Mouse (Mus musculus): ENCODE results near the gene Selenos. TPM values are rescaled to one million over a fixed set of nuclear protein-coding genes. Genes with fewer than 3 reads are reported as not detected.

Gene Selenos
- total RNA-seq, 2 experiments from 2014 or later, result 129 to 185 TPM

DNA sequence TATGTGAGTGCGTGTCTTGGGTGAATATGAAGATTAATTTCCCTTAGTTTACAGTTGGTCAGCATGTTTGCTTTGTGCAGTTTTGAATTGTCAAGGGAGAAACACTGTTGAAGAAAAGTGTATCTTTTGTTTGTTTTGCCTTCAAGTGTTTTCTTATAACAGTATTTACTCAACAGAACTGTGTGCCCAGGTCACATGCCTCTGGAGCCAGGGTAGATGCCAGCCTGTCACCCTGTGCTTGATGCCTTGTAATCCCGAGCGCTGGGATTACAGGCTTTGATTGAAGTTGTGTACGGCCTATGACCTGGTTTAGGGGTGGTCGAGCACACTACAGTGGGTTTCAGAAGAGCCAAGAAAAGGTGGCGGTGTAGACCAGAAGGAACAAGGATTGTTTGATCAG is 4.3 kb downstream of the Selenos start:
- ATAC-seq (replicated peaks; ENCODE audit: poor library complexity, severe bottlenecking), result no peak

DNA sequence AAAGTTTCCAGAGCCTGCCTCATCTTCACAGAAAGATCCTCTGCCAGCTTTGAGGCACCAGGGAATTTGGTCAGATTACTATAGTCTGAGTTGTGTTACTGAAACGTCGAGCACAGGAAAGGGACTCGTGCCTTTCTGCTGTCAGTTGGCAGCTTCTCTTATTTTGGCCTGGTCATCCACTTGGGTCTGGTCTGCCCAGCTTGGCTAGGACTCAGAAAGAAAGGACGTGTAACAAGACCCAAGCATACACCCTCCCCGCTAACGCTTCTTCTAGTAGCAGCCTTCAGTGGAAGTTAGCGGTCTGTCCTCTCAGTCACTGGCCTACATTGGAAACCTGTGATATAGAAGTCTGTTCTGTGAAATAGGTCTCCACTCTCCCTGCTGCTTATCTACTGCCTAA is 5.1 kb downstream of the Selenos start:
- no peak for ATAC-seq (replicated peaks; ENCODE audit: poor library complexity, severe bottlenecking)

DNA sequence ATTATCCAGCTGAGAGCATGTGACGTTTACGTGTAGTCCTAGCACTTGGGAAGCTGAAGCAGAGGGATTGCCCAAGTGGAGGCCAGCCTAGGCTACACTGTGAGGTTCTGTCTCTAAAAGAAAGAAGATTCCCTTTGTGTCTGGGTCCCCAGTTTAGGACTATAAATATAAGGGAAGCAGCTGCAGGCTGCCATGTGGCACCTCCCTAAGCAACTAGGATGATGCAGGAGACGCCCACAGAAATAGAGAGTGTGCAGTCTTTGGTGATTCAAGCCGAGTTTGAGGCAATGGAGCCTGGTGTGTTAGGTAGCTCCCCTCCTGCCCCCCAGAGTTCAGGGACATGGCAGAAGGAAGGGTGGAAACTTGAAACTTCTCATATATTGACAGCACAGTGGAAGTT is 8.2 kb downstream of the Selenos start:
- ATAC-seq (replicated peaks; ENCODE audit: poor library complexity, severe bottlenecking), result no peak

DNA sequence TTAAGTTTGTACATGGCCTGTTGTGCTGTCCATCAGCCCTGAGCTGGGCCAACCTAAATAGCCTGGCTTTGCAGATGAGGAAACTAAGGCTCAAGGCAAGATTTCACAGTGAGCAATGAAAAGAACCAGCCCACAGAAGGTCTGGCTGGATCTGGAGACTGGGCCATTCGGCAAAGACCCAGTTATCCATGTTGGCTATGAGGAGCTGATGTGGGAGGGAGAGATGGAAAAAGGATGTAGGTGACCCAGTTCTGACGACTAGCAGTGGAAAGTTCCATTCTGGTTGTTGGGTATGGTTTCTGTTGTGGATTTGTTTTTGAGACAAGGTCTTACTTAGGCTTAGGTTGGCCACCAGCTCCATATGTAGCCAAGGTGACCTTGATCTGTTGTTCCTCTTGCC is 8.6 kb downstream of the Selenos start:
- ATAC-seq (replicated peaks; ENCODE audit: poor library complexity, severe bottlenecking), result no peak

GRCm38 (mm10) chr7:66090676-66091190 is 11.3 kb downstream of the Selenos start:
- no peak for ATAC-seq (replicated peaks; ENCODE audit: poor library complexity, severe bottlenecking)

DNA sequence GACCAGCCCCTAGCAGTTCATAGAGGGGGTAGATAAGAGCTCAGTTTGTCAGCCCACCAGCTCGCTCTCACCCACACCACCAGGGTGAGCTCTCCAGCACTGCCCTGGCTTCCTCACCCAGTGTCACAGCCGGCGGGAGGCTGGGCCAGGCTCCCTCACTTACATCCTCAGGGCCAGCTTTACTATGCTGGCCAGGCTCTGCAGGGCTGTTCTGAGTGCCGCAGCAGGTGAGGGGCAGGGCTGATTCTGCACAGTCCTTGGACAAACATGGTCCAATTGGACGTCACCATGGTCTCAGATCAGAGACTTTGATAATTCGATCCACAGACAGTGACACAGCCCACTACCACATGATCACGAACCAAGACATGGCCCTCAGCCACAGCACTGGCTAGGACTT is 12.1 kb downstream of the Selenos start:
- no peak for ATAC-seq (replicated peaks; ENCODE audit: poor library complexity, severe bottlenecking)

DNA sequence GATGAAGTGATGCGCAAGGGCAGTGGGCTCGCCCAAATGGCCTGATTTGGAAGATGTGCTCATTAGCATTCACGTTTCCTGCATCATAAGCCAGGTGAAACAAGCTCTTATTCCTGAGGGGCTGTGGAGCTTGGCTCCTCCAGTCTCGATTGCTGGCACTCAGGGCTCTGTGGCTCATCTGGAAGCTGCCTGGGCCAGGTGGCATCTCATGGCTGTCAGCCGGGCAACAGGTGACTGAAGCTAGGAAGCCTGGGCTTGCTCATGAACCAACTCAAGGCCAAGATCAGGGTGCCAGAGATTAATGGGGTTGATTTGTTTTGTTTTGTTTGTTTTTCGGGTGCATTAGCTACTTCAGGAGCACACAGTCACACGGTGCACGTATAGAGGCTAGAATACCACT is 13.2 kb downstream of the Selenos start:
- ATAC-seq (replicated peaks; ENCODE audit: poor library complexity, severe bottlenecking), result no peak

DNA sequence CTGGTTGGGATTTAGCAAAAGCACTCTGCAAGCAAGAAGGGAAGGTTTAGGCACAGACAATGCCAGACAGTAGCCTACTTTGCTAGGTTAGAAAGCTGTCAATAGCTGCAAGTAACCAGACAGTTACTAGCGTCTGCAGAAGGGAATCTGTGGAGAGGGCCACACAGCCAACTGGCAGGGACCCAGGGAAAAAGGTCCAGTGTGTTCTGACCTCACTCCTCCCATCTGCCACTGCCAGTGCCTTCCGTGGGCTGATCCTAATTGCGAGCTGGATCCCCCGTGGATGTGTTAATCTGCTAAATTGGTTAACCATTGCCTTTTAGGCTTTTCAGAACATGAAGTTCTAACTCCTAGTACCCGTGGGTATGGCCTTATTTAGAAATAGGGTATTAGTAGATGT is 14.7 kb downstream of the Selenos start:
- ATAC-seq (replicated peaks; ENCODE audit: poor library complexity, severe bottlenecking), result no peak

- ATAC-seq (replicated peaks; ENCODE audit: poor library complexity, severe bottlenecking), result no peak
Measured at GRCm38 (mm10) chr7:66098803-66099202, 19.4 kb downstream of the Selenos start.

- peak; percentile 60 for ATAC-seq (replicated peaks; ENCODE audit: poor library complexity, severe bottlenecking)
Measured at GRCm38 (mm10) chr7:66101866-66102265, 22.4 kb downstream of the Selenos start.

DNA sequence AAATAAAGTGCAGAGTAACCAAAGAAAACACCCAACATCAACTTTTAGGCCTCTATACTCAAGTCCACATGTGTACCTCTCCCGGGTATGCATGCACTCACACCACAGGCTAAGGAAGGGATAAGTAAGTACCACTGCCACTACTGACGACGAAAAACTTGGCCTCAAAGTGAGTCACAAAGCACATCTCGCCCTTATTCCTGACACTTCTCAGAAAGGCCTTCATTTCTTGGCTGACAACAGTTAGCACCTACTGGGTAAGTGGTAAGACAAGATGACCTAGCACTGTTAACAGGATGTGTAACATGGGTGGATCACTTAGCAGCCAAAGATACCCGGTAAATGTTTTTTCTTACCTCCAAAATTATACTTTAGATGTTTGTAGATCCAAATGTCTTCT is 25.1 kb downstream of the Selenos start:
- ATAC-seq (replicated peaks; ENCODE audit: poor library complexity, severe bottlenecking), result no peak

DNA sequence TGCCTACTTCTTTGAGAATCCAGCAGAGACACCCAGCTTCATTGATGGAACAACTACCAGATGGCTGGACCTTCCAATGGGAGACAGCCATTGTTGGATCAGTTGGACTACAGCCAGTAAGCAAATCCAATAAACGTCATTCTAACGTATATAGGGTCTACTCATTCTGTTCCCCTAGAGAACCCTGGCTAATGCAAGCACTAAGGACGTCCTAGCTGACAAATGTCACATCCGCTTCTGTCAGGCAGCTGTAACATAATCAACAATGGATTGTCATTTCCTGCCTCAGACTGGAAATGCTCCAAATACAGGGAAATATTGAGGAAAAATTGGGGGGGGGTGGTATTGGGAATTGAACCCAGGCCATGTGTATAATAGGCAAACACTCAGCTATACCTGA is 26.3 kb downstream of the Selenos start:
- ATAC-seq (replicated peaks; ENCODE audit: poor library complexity, severe bottlenecking), result no peak

- ATAC-seq (replicated peaks; ENCODE audit: poor library complexity, severe bottlenecking), result peak; percentile 13; the same call in 1 of the 2 replicates
Measured at GRCm38 (mm10) chr7:66106581-66107056, 27.2 kb downstream of the Selenos start.

DNA sequence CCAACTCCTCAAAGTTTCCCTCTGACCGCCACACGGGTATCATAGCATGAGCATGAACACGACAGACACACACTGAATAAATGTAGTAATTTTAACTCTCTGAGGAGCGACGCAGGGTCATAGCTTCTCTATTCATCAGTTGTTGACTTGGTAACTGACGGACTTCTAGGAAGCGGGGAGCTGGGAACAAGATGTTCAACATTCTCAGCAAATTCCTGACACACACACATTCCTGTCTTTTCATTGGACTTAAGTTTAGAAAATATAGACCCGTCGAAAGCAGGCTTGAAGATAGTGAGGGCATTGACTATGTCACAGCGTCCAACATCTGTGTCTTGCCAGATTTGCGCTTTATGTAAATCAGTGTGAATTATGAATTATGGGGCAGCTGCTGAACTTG is 27.8 kb downstream of the Selenos start:
- no peak for ATAC-seq (replicated peaks; ENCODE audit: poor library complexity, severe bottlenecking)

- no peak for ATAC-seq (replicated peaks; ENCODE audit: poor library complexity, severe bottlenecking)
Measured at GRCm38 (mm10) chr7:66107930-66108329, 28.5 kb downstream of the Selenos start.

DNA sequence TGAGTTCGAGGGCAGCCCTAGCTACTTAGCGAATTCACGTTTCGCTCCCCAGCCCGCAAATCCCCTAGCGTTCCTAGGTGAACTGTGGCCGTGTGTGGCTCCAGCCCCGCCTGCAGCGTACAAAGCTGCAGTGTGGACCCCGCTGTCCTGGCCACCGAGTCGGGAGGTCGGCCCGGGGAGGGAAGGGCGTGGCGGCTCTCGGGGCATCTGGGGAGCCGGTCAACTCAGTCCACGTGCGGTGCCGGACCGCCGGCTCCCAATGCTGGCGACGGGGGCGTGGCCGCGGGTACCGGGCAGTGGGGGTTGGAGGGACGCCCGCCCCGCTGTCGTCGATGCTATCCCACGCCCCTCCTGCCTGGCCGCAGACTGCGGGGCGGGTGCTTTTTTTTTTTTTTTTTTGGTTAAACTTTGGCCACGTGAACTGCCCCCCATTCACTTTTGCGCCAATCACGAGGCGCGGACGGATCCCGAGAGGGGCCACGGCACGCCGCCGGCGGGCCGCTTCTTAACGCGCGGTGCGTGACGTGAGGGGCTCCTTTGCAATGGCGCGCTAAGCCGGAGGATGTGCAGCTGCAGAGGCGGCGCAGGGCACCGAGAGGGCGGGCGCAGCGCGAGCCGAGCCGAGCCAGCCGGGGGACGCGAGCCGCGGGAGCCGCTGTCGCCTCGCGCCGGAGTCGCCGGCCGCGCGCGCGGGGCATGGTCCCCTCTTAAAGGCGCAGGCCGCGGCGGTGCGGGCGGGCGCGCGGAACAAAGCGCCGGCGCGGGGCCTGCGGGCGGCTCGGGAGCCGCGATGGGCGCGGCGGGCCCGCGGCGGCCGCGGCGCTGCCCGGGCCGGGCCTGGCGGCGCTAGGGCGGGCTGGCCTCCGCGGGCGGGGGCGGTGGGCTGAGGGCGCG is 29.8 kb downstream of the Selenos start, which contains the start of gene Chsy1:
Chsy1 (plus strand) TSS at position 555 of the 894 bp plus-strand sequence.
- peak; percentile 84 for ATAC-seq (replicated peaks; ENCODE audit: poor library complexity, severe bottlenecking)

DNA sequence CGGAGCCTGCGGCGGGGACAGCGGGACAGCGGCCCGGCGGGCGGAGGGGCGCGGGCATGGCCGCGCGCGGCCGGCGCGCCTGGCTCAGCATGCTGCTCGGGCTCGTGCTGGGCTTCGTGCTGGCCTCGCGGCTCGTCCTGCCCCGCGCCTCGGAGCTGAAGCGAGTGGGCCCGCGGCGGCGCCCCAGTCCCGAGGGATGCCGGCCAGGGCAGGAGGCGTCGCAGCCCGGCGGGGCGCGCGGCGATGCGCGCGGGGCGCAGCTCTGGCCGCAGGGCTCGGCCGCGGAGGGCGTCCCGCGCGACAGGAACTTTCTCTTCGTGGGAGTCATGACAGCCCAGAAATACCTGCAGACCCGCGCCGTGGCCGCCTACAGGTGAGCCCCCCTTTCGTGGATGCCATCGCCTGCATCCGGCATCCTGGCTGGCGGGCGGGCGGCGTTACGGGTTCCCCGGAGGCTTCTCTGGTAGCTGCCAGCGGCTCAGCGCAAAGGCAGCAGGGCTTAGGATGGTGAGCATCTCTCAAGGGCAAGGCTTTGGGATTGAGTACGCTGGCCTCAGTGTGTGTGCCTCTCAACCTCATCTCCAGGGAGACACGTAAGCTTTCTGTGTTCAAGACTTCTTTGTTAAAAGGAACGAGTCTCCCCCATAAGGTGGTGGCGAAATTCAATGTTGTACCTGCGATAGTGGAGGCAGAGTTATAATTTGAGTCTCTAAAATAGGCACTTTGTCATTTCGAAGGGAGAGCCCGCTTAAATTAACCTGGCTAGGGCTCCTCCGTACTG is 30.6 kb downstream of the Selenos start:
- no peak for ATAC-seq (replicated peaks; ENCODE audit: poor library complexity, severe bottlenecking)

GRCm38 (mm10) chr7:66110636-66111112 is 31.2 kb downstream of the Selenos start:
- ATAC-seq (replicated peaks; ENCODE audit: poor library complexity, severe bottlenecking), result no peak

DNA sequence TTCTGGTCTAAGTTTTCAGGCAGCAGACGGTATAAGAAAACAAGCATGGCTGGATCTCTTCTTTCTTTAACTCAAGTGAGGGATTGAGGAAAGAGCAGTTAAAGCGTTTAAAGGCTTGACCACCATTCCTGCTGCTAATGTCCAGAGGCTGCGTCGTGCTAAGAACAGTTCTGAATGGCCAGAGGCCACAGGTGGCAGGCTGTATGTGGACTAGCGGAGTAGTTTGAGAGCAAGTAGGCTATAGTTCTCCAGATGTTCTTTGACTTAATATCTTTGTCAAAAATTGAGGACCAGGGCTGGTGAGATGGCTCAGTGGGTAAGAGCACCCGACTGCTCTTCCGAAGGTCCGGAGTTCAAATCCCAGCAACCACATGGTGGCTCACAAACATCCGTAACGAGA is 31.8 kb downstream of the Selenos start:
- ATAC-seq (replicated peaks; ENCODE audit: poor library complexity, severe bottlenecking), result no peak

GRCm38 (mm10) chr7:66113561-66113960 is 34.1 kb downstream of the Selenos start:
- ATAC-seq (replicated peaks; ENCODE audit: poor library complexity, severe bottlenecking), result no peak

- ATAC-seq (replicated peaks; ENCODE audit: poor library complexity, severe bottlenecking), result peak; percentile 40
Measured at GRCm38 (mm10) chr7:66115821-66116343, 36.4 kb downstream of the Selenos start.

Data from granulocyte monocyte progenitor cell, adult 5-6 weeks (primary cell).